Mouse (Mus musculus): ENCODE data around the gene Mrs2.
A peak's percentile ranks its signal among the peaks of the same experiment; 100 is the strongest.
"Not testable (repeated sequence)": the region's sequence is repeated elsewhere in the genome, so short reads cannot be mapped to it uniquely, and the experiment has no call there.

The Mrs2 gene

DNA sequence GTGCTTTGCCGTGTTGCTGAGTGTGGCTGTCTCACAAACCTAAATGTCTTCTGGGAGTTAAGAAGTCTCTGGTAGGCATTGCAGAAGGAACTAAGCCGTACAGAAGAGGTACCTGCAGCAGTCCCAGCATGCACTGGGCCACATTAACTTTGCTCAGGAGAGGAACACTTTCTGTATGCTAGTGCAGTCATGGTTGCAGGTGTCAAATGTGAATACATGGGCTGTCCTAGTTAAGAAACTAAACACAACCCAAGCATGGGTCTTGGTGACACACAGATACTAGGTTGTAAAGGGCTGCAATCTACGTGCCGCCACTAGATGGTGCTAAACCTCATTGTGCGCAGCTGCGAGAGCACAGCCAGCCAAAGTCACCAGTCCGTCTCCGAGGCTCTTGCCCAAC, 13.1 kb downstream of the Mrs2 start:
- DNase-seq (ENCODE audit: low read depth, low spot score), result peak; percentile 19
- peaks cover 3% of the 10 kb centered on the region; the same call in 1 of the 2 replicates for H3K36me3 ChIP-seq (ENCODE audit: control insufficient read depth, insufficient read depth, low read length, poor library complexity, severe bottlenecking)
- no peaks in the 10 kb centered on the region for H3K27me3 ChIP-seq (ENCODE audit: control insufficient read depth, insufficient read depth, low read length, poor library complexity, severe bottlenecking)

DNA sequence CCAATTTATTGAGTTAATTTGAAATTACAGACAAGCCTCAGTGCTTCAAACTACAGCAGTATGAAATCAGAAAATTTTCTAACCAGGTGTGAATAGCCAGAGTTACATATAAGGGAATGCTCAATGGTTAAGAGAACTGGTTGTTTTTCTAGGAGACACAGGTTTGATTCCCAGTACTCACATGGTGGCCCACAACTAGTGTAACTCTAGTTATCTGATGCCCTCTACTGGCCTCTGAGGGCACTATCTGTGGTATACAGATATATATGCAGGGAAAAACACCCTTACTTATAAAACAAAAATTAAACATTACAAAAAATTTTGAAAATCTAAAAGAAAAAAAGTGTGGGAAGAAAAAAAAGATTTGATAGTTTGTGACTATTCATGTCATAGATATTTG, 17.2 kb downstream of the Mrs2 start:
- DNase-seq (ENCODE audit: low read depth, low spot score), result peak; percentile 20

DNA sequence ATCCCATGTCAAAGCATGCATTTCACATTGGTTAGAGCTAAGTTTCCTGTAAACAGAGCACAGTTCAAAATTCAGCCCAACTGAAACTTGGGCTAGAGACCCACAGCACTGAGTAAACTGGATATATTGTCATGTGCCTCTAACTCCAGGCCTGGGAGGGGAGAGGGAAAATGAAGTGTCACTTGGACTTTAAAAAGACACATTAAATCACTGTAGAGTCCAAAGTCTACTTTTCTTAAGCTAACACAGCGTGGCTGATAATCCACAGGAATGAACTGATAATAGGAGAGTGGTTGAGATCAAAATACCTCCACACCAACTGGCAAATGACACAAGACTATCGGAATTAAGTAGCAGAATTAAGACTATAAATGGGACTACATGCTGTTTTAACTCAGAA, 20.6 kb downstream of the Mrs2 start:
- peaks cover 33% of the 10 kb centered on the region for H3K36me3 ChIP-seq (ENCODE audit: control insufficient read depth, insufficient read depth, low read length, poor library complexity, severe bottlenecking)
- DNase-seq (ENCODE audit: low read depth, low spot score), result no peak
- H3K27me3 ChIP-seq (ENCODE audit: control insufficient read depth, insufficient read depth, low read length, poor library complexity, severe bottlenecking), result no peaks in the 10 kb centered on the region

More for the DNA sequence above, 17.2 kb downstream of the Mrs2 start:
- Histone ChIP-seq H3K27me3 (ENCODE audit: control insufficient read depth, insufficient read depth, low read length, poor library complexity, severe bottlenecking) (no peaks in the 10 kb centered on the region), H3K36me3 (ENCODE audit: control insufficient read depth, insufficient read depth, low read length, poor library complexity, severe bottlenecking) (peaks cover 23% of the 10 kb centered on the region)

DNA sequence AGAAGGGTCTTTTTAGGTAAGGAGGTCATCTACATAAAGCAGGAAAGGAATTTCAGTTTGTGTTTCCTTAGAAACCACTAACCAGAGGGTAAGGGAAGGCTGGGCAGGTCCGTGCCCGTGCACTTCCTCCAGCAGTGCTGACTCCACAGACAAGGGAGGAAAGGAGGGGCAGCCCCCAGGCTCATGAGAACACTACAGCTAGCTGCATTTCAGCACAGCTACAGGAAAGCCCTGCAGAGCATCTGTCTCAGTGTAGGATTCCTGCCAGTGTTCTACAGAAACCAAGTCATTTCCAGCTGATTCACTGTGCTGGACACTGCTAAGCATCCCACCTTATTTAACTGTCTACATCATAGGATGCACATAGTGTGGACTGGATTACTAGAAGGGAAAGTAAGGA, 27.0 kb downstream of the Mrs2 start:
- peaks cover 14% of the 10 kb centered on the region for H3K36me3 ChIP-seq (ENCODE audit: control insufficient read depth, insufficient read depth, low read length, poor library complexity, severe bottlenecking)
- H3K27me3 ChIP-seq (ENCODE audit: control insufficient read depth, insufficient read depth, low read length, poor library complexity, severe bottlenecking), result no peaks in the 10 kb centered on the region
- DNase-seq (ENCODE audit: low read depth, low spot score), result no peak

DNA sequence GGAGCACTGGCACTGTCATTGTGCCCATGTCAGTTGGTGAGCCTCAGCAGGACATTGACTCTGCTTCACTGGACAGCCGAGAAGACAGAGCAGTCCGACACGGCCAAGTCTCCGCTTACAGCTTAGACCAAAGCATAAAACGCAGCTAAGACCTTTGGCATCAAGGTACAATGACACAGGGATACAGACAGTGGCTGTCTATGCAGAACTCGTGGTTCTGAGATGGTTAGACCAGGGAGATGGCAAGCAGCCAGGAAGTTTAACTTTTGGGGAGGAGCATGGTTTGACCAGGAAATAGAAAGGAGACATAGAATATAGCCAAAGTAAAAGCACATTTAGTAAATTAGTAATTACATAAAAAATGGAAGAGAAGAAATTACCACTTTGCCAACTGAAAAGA, 31.2 kb downstream of the Mrs2 start:
- DNase-seq (ENCODE audit: low read depth, low spot score), result no peak
- Histone ChIP-seq H3K36me3 (ENCODE audit: control insufficient read depth, insufficient read depth, low read length, poor library complexity, severe bottlenecking) (peaks cover 4% of the 10 kb centered on the region; the same call in 1 of the 2 replicates), H3K27me3 (ENCODE audit: control insufficient read depth, insufficient read depth, low read length, poor library complexity, severe bottlenecking) (no peaks in the 10 kb centered on the region)

DNA sequence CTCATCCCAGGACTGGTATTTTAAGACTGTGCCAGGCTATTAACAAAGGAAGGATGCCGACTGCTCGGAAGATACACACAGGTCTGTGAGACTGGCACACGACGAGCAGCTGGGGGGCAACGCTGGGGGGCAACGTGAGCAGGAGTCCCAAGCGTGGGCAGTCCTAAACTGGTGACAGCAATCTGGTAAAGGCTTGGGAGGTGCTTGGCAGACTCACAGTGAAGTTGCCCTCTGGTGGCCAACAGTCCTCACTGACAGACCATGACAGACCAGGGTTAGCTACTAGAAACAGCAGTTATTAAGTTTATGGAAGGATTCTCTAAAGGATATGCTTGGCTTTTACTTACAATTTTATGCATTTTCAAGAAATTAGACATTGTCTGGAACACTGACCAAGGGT, 31.8 kb downstream of the Mrs2 start:
- no peaks in the 10 kb centered on the region for H3K27me3 ChIP-seq (ENCODE audit: control insufficient read depth, insufficient read depth, low read length, poor library complexity, severe bottlenecking)
- H3K36me3 ChIP-seq (ENCODE audit: control insufficient read depth, insufficient read depth, low read length, poor library complexity, severe bottlenecking), result no peaks in the 10 kb centered on the region; the same call in 1 of the 2 replicates
- DNase-seq (ENCODE audit: low read depth, low spot score), result peak; percentile 50

DNA sequence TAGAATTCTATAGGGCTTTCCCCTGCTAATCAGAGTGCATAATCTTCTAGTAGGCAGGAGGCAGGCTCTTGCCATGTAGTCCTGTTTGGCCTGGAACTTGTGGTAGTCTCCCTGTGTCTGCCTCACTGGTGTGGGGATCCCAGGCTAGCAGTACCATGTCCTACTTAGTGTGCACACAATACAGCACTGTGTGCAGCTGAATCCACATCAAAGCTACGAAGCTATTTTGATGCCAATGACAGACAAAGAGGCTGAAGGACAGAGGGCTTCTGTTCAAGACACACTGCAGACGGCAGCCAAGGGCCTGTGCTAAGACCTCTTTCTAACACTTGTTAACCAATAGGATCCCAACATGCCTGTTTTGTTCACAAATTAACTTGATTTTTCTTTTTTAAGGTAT, 34.7 kb downstream of the Mrs2 start:
- no peak for DNase-seq (ENCODE audit: low read depth, low spot score)
- H3K27me3 ChIP-seq (ENCODE audit: control insufficient read depth, insufficient read depth, low read length, poor library complexity, severe bottlenecking), result no peaks in the 10 kb centered on the region
- no peaks in the 10 kb centered on the region for H3K36me3 ChIP-seq (ENCODE audit: control insufficient read depth, insufficient read depth, low read length, poor library complexity, severe bottlenecking)

DNA sequence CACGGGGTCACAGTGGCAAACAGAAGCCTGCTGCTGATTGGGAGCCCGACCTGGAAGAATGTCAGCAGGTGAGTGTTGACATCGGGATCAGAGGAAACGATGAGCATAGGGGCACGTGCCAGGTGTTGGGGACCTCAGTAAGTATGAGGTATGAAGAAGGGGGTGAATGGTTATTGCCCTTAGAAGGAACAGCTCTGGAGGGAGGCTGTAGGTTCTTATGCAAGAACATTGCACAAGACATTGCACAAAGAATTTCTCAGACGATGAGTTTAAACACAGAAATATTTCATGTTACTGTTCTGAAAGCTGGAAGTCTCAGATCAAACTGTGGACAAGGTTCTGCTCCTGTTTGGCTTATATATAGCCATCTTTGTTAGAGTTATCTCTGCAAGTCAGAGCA, 39.1 kb downstream of the Mrs2 start:
- Histone ChIP-seq H3K36me3 (ENCODE audit: control insufficient read depth, insufficient read depth, low read length, poor library complexity, severe bottlenecking) (no peaks in the 10 kb centered on the region), H3K27me3 (ENCODE audit: control insufficient read depth, insufficient read depth, low read length, poor library complexity, severe bottlenecking) (no peaks in the 10 kb centered on the region)
- no peak for DNase-seq (ENCODE audit: low read depth, low spot score)

DNA sequence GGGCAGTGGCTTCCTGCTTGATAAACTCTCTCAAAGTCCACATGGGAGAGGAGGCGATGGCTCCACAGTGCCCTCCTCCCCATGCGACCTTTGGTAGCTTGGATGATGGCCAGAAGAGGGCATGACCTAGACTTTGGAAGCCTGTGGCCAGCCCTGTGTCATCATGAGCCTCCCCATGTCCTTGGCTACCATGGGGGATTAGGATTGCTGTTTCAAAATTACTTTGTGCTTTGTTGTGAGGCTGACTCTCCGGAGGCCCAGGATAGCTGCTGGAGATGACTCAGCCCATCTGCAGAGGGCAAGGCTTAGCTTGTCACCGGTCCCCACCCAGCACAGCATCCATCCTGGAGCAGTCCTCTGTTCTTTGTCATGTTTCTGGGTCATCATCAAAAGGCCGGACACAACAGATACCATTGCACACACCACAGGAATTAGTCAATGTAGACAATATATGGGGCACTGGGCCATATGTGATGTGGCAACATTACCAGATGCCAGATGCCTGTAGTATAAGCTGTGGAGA, 42.3 kb downstream of the Mrs2 start:
- DNase-seq (ENCODE audit: low read depth, low spot score), result no peak
- no peaks in the 10 kb centered on the region for H3K36me3 ChIP-seq (ENCODE audit: control insufficient read depth, insufficient read depth, low read length, poor library complexity, severe bottlenecking)
- no peaks in the 10 kb centered on the region for H3K27me3 ChIP-seq (ENCODE audit: control insufficient read depth, insufficient read depth, low read length, poor library complexity, severe bottlenecking)

DNA sequence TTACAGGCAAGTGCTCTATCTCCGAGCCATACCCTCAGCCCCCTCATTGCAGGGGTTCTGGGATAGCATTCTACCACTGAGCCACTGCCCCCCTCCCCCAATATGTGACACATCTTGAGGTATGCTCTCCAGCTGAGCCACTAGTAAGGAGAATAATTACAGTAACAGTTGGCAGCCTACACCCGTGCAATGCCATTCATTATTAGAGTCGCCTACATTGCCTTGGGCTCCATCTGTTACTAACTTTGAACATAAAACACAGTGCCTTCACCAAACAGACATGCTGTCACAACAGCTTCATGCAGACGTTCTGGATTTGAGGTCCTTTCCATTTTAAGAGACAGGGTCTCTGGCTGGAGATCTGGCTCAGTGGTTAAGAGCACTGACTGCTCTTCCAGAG, 43.8 kb downstream of the Mrs2 start:
- no peaks in the 10 kb centered on the region for H3K27me3 ChIP-seq (ENCODE audit: control insufficient read depth, insufficient read depth, low read length, poor library complexity, severe bottlenecking)
- DNase-seq (ENCODE audit: low read depth, low spot score), result no peak
- H3K36me3 ChIP-seq (ENCODE audit: control insufficient read depth, insufficient read depth, low read length, poor library complexity, severe bottlenecking), result no peaks in the 10 kb centered on the region

DNA sequence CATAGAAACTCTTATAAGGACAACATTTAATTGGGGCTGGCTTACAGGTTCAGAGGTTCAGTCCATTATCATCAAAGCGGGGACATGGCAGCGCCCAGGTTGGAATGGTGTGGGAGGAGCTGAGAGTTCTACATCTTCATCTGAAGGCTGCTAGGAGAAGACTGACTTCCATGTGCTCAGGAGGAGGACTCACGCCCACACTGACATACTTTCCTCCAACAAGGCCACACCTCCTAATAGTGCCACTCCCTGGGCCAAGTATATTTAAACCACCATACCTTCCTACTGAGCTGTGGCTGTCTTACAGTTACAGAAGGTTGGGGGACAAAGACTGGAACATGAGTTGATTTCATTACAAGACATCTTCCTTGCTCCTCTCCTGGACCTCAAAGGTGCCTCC, 48.4 kb downstream of the Mrs2 start:
- H3K36me3 ChIP-seq (ENCODE audit: control insufficient read depth, insufficient read depth, low read length, poor library complexity, severe bottlenecking); DNase-seq (ENCODE audit: low read depth, low spot score); H3K27me3 ChIP-seq (ENCODE audit: control insufficient read depth, insufficient read depth, low read length, poor library complexity, severe bottlenecking): not testable (repeated sequence)

DNA sequence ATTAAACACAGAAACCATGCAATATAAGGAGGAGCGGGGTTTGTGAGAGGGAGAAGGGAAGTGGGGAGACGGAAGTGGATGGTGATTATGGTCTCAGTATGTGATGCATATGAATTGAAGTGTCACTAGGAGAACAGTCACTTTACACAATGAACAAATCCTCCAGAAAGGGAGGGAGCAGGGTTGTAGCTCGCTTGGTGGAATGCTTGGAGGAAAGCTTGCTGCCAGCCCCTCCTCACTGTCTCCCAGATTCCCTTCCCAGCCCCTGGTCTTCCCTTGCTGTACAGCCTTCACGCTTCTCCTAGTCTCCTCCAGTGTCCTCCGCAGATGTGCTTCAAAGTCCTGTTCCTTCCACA, 54.4 kb downstream of the Mrs2 start:
- Histone ChIP-seq H3K36me3 (ENCODE audit: control insufficient read depth, insufficient read depth, low read length, poor library complexity, severe bottlenecking) (no peaks in the 10 kb centered on the region), H3K27me3 (ENCODE audit: control insufficient read depth, insufficient read depth, low read length, poor library complexity, severe bottlenecking) (no peaks in the 10 kb centered on the region; the same call in 1 of the 2 replicates)
- no peak for DNase-seq (ENCODE audit: low read depth, low spot score)

DNA sequence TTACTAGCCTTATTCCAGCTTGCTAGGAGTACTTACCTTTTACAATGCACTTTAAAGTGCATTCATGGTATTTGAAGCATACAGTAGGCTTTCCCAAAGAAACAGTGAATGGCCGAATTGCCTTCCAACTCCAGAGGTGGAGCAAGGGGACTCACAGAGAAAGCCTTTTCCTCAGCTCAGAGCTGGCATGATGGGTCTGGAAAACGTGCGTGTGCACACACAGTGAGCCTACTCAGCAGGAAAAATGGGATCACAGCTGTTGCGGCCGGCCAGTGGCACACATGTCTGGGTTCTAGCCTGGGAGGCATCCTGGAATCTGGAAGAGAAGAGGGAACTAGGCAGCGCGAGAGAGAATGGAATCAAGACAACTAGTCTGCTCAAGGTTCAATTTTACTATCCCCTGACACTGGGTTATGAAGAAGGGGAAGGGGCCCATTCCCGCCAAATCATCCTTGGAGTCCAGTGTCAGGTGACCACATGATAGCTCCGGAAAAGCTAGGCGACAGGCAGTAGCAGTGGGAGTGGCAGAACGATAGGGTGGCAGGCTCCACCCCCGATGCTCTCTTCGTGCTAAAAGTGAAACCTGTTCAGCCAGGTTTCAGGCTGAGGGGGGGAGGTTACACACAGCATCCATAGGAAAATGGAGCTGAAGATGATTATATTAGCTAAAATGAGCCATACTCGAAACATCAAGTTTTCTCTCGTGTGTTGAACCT, 54.9 kb downstream of the Mrs2 start:
- H3K36me3 ChIP-seq (ENCODE audit: control insufficient read depth, insufficient read depth, low read length, poor library complexity, severe bottlenecking), result no peaks in the 10 kb centered on the region
- DNase-seq (ENCODE audit: low read depth, low spot score), result peak; percentile 32
- no peaks in the 10 kb centered on the region; the same call in 1 of the 2 replicates for H3K27me3 ChIP-seq (ENCODE audit: control insufficient read depth, insufficient read depth, low read length, poor library complexity, severe bottlenecking)

DNA sequence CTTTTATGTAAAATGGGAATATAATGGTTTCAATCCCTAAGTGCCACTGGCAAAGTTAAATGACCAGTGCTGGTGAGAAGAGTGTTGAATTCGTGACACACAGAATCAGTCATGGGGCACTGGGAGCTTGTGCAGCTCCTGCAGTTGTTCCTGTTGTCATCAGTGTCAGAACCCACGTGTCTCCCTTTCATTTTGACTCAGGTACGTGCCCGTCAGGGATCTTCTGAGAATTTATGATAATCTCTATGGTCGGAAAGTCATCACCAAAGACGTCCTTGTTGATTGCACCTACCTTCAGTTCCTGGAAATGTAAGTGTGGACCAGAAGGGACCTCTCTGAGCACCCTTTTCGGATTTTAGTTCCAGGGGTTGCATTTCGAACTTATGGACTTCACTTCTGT, 58.1 kb downstream of the Mrs2 start:
- no peak for DNase-seq (ENCODE audit: low read depth, low spot score)
- no peaks in the 10 kb centered on the region for H3K36me3 ChIP-seq (ENCODE audit: control insufficient read depth, insufficient read depth, low read length, poor library complexity, severe bottlenecking)
- no peaks in the 10 kb centered on the region; the same call in 1 of the 2 replicates for H3K27me3 ChIP-seq (ENCODE audit: control insufficient read depth, insufficient read depth, low read length, poor library complexity, severe bottlenecking)

DNA sequence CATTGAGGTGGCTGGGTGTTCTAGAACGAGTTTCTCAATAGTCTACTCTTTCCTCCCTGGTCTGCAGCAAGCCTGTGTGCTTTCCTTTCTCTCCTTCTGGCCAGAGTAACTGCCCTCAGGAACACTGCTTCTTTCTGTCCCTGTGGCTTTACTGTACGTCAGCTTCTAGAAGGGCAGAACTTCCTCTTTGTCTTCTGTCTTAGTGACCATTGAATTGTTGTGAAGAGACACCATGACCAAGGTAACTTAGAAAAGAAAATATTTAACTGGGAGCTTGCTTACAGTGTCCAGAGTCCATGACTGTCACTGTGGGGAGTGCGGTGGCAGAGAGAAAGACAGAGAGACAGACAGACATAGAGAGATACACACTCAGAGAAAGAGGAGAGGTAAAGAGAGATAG, 60.1 kb downstream of the Mrs2 start:
- DNase-seq (ENCODE audit: low read depth, low spot score), result no peak
- no peaks in the 10 kb centered on the region for H3K36me3 ChIP-seq (ENCODE audit: control insufficient read depth, insufficient read depth, low read length, poor library complexity, severe bottlenecking)
- no peaks in the 10 kb centered on the region; the same call in 1 of the 2 replicates for H3K27me3 ChIP-seq (ENCODE audit: control insufficient read depth, insufficient read depth, low read length, poor library complexity, severe bottlenecking)

DNA sequence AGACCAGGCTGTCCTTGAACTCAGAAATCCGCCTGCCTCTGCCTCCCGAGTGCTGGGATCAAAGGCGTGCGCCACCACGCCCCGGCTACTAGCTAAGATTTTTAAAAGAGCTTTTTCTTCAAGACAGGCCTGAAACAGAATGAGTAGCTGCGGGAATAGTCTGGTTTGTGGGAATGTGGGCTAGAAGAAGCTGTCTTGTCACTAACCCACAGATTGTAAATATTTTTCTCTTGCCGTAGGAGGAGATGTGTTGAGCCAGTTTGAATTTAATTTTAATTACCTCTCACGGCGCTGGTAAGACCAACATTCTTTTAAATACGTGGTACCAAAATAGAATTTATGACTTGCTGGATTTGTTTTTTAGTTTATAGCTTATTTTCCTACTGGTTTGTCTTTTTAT, 61.5 kb downstream of the Mrs2 start:
- no peaks in the 10 kb centered on the region for H3K27me3 ChIP-seq (ENCODE audit: control insufficient read depth, insufficient read depth, low read length, poor library complexity, severe bottlenecking)

More for the DNA sequence above, 61.5 kb downstream of the Mrs2 start:
- DNase-seq (ENCODE audit: low read depth, low spot score), result no peak
- no peaks in the 10 kb centered on the region for H3K36me3 ChIP-seq (ENCODE audit: control insufficient read depth, insufficient read depth, low read length, poor library complexity, severe bottlenecking)
